Comparison of ENCODE assay signal across 20 mouse cellular contexts in the genomic region with DNA sequence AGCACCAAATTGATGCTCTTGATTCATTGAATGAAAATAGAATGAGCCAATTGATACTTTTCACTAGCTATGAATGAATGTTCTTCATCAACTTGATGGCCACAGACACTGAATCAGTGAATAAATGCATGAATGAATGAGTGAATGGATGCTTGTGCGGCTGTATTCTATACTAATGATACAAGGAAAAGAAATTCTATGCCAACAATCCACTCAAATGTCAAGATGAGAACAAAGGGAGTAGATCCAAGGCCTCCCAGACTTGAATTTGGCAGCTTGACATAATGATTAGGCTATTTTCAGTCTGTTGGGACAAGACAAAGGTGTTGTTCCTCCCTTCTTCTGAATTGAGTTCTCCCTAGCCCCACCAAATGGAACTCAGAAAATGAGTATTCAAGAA.
"Had no signal": no experiment of that assay in that cellular context is flagged by ENCODE, and none has a peak within 500 bp of the region (broad histone marks: within the 10 kb centered on the region; RNA-seq: fewer than 3 reads in every experiment).

No protein-coding gene starts in this region.

- H3K9ac ChIP-seq: limb, embryonic 12.5 days; limb, embryonic 15.5 days; liver, embryonic 14.5 days; liver, postnatal 0 days; lung, embryonic 14.5 days; midbrain, embryonic 13.5 days; stomach, embryonic 15.5 days had no signal

- H3K4me1 ChIP-seq: limb, embryonic 12.5 days; limb, embryonic 15.5 days; midbrain, embryonic 13.5 days; stomach, embryonic 15.5 days had no signal

- H3K27me3 ChIP-seq: limb, embryonic 12.5 days; limb, embryonic 15.5 days; midbrain, embryonic 13.5 days; stomach, embryonic 15.5 days had no signal

- H3K36me3 ChIP-seq: limb, embryonic 12.5 days; limb, embryonic 15.5 days; midbrain, embryonic 13.5 days; stomach, embryonic 15.5 days had no signal

- DNase-seq: kidney, adult 9 months; kidney, postnatal 14 days; kidney, postnatal 4 days; left cerebral cortex, postnatal 4 days; liver, postnatal 0 days; lung, embryonic 14.5 days; right cerebral cortex, adult 18-20 months; right cerebral cortex, postnatal 25 days; spleen, adult 18-20 months; thymus, postnatal 25 days had no signal

- H3K4me3 ChIP-seq: limb, embryonic 12.5 days; limb, embryonic 15.5 days; midbrain, embryonic 13.5 days; myocyte; stomach, embryonic 15.5 days had no signal

- H3K27ac ChIP-seq: limb, embryonic 12.5 days; limb, embryonic 15.5 days; liver, embryonic 14.5 days; macrophage; midbrain, embryonic 13.5 days; stomach, embryonic 15.5 days had no signal

- ATAC-seq: liver, postnatal 0 days; lung, postnatal 0 days; midbrain, embryonic 13.5 days; midbrain, embryonic 16.5 days had no signal

- H3K4me2 ChIP-seq: limb, embryonic 12.5 days; limb, embryonic 15.5 days; liver, embryonic 11.5 days; lung, embryonic 14.5 days; midbrain, embryonic 13.5 days; stomach, embryonic 15.5 days had no signal

- H3K9me3 ChIP-seq: limb, embryonic 12.5 days; limb, embryonic 15.5 days; stomach, embryonic 15.5 days had no signal
